Mouse (Mus musculus) testis, adult 10 weeks (tissue): Measurements from ENCODE around the gene Cldn34c4. TPM values are rescaled to one million over a fixed set of nuclear protein-coding genes. Genes with fewer than 3 reads are reported as not detected.

Experiments used
- polyA plus RNA-seq: library from polyadenylated mRNA; stranded (reverse); fragments of 350-450 nt; fragmentation: Illumina TruSeq; extraction: RNeasy Lipid Tissue Mini Kit (QIAGEN cat#74804); gene quantifications from one replicate; pipeline ENCODE4 v1.2.3, GENCODE M21; 2014; ENCODE audit warnings: low read depth, low replicate concordance

Cldn34c4 gene
- 47.3 TPM for polyA plus RNA-seq

DNA sequence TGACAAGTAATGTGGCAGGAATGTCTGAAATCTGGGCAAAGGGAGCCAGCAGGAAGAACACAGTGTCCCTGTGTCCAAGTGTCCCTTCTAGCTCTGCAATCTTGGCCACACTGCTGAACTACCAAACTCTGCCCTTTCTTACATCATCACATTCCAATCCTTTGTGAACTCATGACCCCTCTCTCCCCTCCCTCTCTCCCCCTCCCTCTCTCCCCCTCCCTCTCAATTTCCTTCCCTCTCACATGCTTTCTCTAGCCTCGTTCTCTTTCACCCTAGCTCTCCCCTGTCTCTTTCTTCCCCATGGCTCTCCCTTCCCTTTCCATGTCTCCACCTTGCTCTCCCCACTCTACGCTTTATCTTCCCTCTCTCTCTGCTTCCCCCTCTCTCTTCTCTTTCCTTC lies at the start of gene Cldn34c4:
Cldn34c4 (minus strand) TSS at position 101 of the 400 bp plus-strand sequence.

